Mouse (Mus musculus): ENCODE results near the gene Ak3. TPM values are rescaled to one million over a fixed set of nuclear protein-coding genes. Genes with fewer than 3 reads are reported as not detected.

Ak3 gene
- polyA plus RNA-seq (2015; fragmentation: Nextera tagmentation; extraction: Ambion mirVana), result 89.0 and 89.6 TPM in 2 replicates

DNA sequence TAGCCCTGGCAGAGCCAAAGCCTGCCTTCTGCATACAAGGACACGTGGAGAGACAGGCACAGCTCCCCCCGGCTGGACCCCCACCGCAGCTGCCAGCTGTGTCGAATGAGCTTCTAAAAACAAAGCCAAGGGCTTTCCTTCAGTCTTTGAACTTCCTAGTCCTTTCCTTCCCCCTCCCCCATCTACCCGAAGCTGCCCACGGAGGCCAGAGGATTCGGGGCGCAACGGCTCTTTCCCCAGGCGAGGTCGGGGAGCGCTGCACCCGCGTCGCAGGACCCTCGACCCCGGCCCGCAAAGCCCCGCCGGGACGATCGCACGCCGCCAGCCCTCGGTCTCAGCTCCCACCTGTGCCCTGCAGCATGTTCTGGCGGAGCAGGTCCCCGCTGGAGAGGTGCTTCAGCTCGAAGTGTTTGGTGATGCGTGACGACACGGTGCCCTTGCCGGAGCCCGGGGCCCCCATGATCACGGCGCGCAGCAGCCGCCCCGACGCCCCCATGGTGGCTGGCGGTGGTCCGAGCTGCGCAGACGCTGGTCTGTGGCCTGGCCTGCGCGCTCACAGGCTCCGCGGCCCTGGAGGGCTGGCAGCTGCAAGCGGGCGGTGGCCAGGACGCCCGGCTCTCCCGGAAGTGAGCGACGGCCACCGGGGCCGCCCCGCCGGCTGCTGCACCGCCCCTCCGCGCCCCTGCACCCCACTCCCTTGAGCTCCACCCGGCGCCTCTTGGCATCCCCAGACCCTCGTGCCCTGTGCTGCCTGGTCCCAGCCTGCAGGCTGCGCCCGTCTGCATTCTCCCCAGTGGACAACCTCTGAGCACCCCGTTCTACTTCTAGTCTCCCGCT is at the start of gene Ak3:
Ak3 (minus strand) TSS at position 628 of the 837 bp plus-strand sequence.
- H3K36me3 ChIP-seq, result 0 out of 2 replicates have a peak, but pooled peaks cover 3% of the 10 kb centered on the region
- peak within 1 kb of the TSS; percentile 93 for H3K9ac ChIP-seq
- WGBS, result under 1% methylated on average over 68 of the region's 68 CpGs
- H3K4me1 ChIP-seq, result peaks cover 18% of the 10 kb centered on the region
- no peaks in the 10 kb centered on the region for H3K9me3 ChIP-seq (replicated peaks)
- H3K4me2 ChIP-seq, result peak within 1 kb of the TSS; percentile 76
- H3K27me3 ChIP-seq, result no peaks in the 10 kb centered on the region
- peak; percentile 92 for ATAC-seq (replicated peaks; ENCODE audit: low FRiP score)
- H3K4me3 ChIP-seq (replicated peaks), result peak within 1 kb of the TSS; percentile 92
- H3K27ac ChIP-seq, result peak within 1 kb of the TSS; percentile 94

DNA sequence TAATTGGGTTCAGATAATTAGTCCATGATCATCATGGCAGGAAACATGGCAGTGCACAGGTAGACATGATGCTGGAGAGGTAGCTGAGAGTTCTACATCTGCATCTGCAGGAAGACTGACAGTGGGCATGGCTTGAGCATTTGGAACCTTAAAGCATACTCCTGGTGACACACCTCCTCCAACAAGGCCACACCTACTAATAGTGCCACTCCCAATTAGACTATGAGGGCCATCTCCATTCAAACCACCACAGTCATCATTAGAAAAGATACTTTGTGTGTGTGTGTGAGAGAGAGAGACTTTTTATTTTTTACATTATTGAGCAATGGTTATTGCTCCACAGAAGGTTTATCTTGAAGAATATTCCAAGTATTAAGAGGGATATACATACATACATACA is 44.4 kb upstream of the Ak3 start:
- H3K4me2 ChIP-seq, result no peak overlapping the region

DNA sequence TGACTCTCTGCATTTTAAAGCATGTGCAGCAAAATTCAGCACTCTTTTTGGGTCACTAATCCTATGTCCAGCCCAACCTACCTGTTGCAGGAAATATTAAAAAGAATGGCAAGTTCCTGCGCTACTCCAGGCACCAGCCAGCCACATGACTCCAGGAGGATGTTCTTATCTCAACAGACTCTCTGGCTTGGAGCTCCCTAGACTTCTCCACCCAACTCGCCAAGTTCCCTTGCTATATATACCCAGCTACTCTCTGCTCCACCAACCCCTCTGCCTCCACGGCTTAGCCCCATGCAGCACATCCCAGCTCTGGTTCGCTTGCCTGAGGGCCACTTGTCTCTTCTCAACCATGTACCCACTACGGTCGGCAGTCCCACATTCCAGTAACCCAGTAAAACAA is 40.9 kb upstream of the Ak3 start:
- Histone ChIP-seq H3K4me1 (no peaks in the 10 kb centered on the region), H3K27me3 (no peaks in the 10 kb centered on the region), H3K36me3 (no peaks in the 10 kb centered on the region), H3K4me2 (no peak overlapping the region), H3K4me3 (replicated peaks) (no peak overlapping the region), H3K27ac (no peak overlapping the region), H3K9ac (no peak overlapping the region), H3K9me3 (replicated peaks) (0 out of 2 replicates have a peak, but pooled peaks cover 5% of the 10 kb centered on the region)
- 75% methylated on average over 6 of the region's 6 CpGs for WGBS
- no peak for ATAC-seq (replicated peaks; ENCODE audit: low FRiP score)

More for the DNA sequence above, 44.4 kb upstream of the Ak3 start:
- H3K9me3 ChIP-seq (replicated peaks), result no peaks in the 10 kb centered on the region
- H3K36me3 ChIP-seq, result no peaks in the 10 kb centered on the region
- H3K4me1 ChIP-seq, result no peaks in the 10 kb centered on the region
- no peak overlapping the region for H3K27ac ChIP-seq
- no peak for ATAC-seq (replicated peaks; ENCODE audit: low FRiP score)
- H3K4me3 ChIP-seq (replicated peaks), result no peak overlapping the region
- no peaks in the 10 kb centered on the region for H3K27me3 ChIP-seq
- no peak overlapping the region for H3K9ac ChIP-seq

DNA sequence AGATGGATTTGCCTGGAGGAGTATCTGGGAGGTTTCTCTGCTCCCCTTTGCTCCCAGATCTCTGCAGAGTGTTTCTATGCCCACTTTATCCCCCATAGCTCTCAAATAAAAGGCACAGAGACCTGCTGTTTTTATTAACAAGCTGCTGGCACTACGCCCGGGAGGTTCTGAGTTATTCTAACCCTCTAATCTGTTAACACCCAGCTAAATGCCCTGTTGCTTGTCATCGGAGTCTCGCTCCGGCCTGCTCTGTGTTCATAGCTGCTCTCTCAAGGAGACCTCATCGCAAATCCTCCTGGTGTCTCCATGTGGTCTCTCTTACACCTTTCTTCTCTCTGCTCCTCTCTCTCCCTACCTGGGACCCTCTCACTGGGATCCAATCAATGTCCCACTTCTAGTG is 27.0 kb upstream of the Ak3 start:
- Histone ChIP-seq H3K36me3 (no peaks in the 10 kb centered on the region), H3K27ac (no peak overlapping the region), H3K4me1 (no peaks in the 10 kb centered on the region), H3K4me3 (replicated peaks) (no peak overlapping the region), H3K27me3 (no peaks in the 10 kb centered on the region), H3K9me3 (replicated peaks) (no peaks in the 10 kb centered on the region), H3K4me2 (no peak overlapping the region), H3K9ac (no peak overlapping the region)
- WGBS, result 50% methylated on average over 6 of the region's 6 CpGs
- ATAC-seq (replicated peaks; ENCODE audit: low FRiP score), result no peak

DNA sequence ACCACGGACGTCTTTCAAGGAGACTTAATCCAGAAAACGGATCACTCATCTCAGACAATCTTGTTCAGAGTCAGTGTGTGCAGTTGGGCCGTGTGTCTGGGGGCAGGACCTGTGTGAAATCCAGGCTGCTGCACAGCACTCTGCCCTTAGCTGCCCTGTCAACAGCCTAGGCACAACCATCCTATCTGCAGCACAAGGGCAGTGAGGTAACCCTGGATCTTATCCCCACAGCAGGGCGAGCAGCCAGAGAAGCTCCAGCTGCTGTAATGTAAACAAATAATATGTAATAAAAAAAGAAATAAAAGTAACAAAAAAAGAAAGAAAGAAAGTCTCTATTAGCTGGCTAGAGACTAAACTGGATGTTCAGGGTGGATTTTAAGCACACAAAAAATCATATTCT is 21.4 kb upstream of the Ak3 start:
- Histone ChIP-seq H3K27ac (no peak overlapping the region), H3K27me3 (no peaks in the 10 kb centered on the region), H3K4me3 (replicated peaks) (no peak overlapping the region), H3K36me3 (no peaks in the 10 kb centered on the region), H3K4me2 (no peak overlapping the region), H3K9me3 (replicated peaks) (no peaks in the 10 kb centered on the region), H3K4me1 (peaks cover 10% of the 10 kb centered on the region), H3K9ac (no peak overlapping the region)
- WGBS, result 54% methylated on average over 5 of the region's 5 CpGs
- no peak for ATAC-seq (replicated peaks; ENCODE audit: low FRiP score)

DNA sequence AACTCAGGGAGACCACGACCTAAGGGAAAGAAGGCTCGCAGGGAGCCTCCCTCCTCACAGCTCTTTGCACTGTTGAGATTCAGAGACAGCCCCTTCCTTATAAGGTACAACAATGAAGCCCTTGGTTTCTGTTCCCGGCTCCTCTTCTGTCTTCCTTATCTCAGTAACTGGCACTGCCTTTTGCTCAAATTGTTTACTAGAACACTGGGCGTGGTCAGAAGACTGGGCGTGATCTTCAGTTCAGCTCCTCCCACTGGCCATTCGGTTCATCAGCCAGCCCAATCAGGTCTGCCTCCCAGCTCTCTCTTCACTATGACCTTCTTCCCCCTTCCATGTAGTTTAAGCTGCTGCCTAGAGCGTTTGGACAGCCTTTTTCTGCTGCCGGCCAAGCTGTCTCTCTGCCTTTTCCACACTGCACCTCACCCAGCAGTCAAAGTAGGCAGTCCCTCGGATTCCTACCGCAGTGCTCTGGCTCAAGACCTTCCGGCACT is 19.3 kb upstream of the Ak3 start:
- 0 out of 2 replicates have a peak, but pooled peaks have one; percentile 66 for ATAC-seq (replicated peaks; ENCODE audit: low FRiP score)
- WGBS, result 18% methylated on average over 11 of the region's 11 CpGs
- Histone ChIP-seq H3K27ac (peak overlapping the region; percentile 45; the same call in 1 of the 2 replicates), H3K4me3 (replicated peaks) (peak overlapping the region; percentile 28), H3K9ac (no peak overlapping the region), H3K9me3 (replicated peaks) (no peaks in the 10 kb centered on the region), H3K4me1 (peaks cover 16% of the 10 kb centered on the region), H3K27me3 (no peaks in the 10 kb centered on the region), H3K4me2 (peak overlapping the region; percentile 46), H3K36me3 (no peaks in the 10 kb centered on the region)

DNA sequence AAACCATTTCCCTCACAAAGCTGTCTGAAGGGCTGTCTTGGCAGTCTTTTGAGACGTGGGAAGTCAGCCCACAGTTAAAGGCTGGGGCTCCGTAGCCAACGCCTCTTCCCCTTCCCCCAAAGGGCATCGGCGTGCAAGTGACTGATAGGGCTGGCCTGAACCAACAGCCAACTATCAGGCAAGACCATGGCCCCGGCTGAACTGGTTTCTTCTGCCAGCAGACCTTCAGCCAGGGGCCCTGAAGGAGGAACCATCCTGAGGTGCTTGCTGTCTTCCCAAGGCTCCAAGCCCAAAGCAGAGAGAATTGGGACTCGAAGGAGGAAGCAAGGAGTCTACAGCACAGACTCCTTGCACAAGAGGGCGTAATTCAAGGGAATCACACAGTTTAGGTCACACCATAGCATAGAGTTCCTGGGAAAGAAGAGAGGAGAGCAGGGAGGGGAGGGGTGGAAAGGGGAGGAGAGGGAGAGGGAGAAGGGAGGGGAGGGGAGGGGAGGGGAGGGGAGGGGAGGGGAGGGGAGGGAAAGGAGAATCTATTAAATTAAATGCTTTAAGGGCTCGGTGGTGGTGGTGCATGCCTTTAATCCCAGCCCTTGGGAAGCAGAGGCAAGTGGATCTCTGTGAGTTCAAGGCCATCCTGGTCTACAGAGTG is 16.8 kb upstream of the Ak3 start:
- H3K4me1 ChIP-seq, result peaks cover 26% of the 10 kb centered on the region
- H3K36me3 ChIP-seq, result no peaks in the 10 kb centered on the region
- no peaks in the 10 kb centered on the region for H3K9me3 ChIP-seq (replicated peaks)
- peak; percentile 70 for ATAC-seq (replicated peaks; ENCODE audit: low FRiP score)
- peak overlapping the region; percentile 17; the same call in 1 of the 2 replicates for H3K4me3 ChIP-seq (replicated peaks)
- 0 out of 2 replicates have a peak overlapping the region, but pooled peaks have one; percentile 18 for H3K27ac ChIP-seq
- H3K27me3 ChIP-seq, result no peaks in the 10 kb centered on the region
- H3K4me2 ChIP-seq, result peak overlapping the region; percentile 60; the same call in 1 of the 2 replicates
- 55% methylated on average over 9 of the region's 9 CpGs for WGBS
- H3K9ac ChIP-seq, result no peak overlapping the region

DNA sequence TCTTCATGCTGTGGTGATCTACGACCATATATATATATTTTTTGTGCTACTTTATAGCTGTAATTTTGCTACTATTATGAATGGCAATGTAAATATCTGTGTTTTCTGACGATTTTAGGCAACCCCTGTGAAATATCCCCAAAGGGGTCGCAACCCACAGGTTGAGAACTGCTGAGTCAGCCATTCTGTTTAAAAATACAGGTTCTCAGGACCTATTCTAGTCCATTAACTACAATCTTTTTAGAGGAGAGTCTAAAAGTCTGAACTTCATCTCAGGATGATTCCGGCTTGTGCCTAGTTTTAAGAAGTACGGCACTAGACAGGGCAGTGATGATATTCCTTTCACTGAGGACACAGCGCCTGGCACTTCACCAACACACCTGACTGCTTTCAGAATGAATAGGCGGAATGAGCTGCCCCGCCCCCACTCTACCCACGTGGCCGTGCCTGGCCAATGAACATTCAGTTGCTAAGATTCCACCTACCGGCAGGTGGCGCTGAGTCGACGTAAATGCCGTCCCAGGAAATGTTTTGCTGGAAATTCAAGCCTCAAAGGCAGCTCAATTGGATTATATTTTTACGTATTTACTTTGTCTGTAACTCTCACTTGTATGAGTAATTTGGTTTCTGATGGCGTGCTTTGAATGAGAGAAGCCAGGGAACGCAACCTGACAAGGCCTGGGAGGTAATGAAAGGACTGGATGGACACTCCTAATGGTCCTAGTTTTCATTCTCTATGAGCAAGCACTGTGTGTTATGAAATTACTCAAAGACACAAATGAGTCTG is 16.0 kb upstream of the Ak3 start:
- H3K4me2 ChIP-seq, result peak overlapping the region; percentile 60
- H3K4me3 ChIP-seq (replicated peaks), result peak overlapping the region; percentile 21
- no peaks in the 10 kb centered on the region for H3K27me3 ChIP-seq
- WGBS, result 15% methylated on average over 18 of the region's 18 CpGs
- no peaks in the 10 kb centered on the region for H3K36me3 ChIP-seq
- H3K4me1 ChIP-seq, result peaks cover 26% of the 10 kb centered on the region
- H3K9ac ChIP-seq, result no peak overlapping the region
- ATAC-seq (replicated peaks; ENCODE audit: low FRiP score), result peak; percentile 75
- no peaks in the 10 kb centered on the region for H3K9me3 ChIP-seq (replicated peaks)
- 0 out of 2 replicates have a peak overlapping the region, but pooled peaks have one; percentile 18 for H3K27ac ChIP-seq

DNA sequence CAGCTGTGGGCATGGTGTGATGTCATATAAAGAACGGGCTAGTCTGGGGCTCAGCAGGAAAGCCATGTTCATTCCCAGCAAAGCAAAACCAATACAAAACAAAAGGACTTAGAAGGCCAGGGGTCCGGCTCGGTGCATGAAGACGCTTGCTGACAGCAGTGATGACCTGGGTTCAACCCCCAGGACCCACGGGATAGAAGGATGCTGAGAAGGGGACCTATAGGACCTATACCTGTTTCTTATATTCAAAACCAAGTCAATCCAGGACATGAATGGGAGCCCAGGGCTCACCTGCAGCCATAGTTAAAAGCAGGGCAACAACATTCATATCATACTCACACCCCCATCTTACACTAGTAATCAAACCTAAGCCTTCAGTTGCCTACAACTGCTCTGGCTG is 15.2 kb upstream of the Ak3 start:
- no peak overlapping the region for H3K4me3 ChIP-seq (replicated peaks)
- no peak for ATAC-seq (replicated peaks; ENCODE audit: low FRiP score)
- no peak overlapping the region for H3K4me2 ChIP-seq
- WGBS, result 91% methylated on average over 5 of the region's 5 CpGs
- no peaks in the 10 kb centered on the region for H3K9me3 ChIP-seq (replicated peaks)
- no peak overlapping the region for H3K27ac ChIP-seq
- no peaks in the 10 kb centered on the region for H3K27me3 ChIP-seq
- no peaks in the 10 kb centered on the region for H3K36me3 ChIP-seq
- peaks cover 26% of the 10 kb centered on the region for H3K4me1 ChIP-seq
- no peak overlapping the region for H3K9ac ChIP-seq

DNA sequence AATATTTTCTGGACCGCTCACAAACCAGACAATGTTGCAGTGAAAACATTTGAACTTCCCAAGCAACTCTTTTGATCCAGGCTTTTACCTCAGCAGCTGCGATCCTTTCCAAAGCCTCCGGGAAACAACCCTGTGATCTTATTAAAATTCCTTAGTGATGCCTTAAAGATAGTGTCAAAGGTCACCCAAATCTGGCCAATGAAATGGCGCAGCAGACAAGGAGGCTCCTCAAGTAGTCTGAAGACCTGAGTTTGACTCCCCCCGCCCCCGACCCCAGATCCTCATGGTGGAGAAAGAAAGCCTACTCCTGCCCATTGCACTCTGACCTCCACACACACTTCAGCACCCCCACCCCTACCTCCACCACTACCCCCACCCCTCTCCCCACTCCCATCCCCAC is 12.5 kb upstream of the Ak3 start:
- no peaks in the 10 kb centered on the region for H3K27me3 ChIP-seq
- ATAC-seq (replicated peaks; ENCODE audit: low FRiP score), result no peak
- 28% methylated on average over 6 of the region's 6 CpGs for WGBS
- H3K4me3 ChIP-seq (replicated peaks), result no peak overlapping the region
- no peaks in the 10 kb centered on the region for H3K36me3 ChIP-seq
- H3K9me3 ChIP-seq (replicated peaks), result no peaks in the 10 kb centered on the region
- no peak overlapping the region for H3K27ac ChIP-seq
- peak overlapping the region; percentile 9; the same call in 1 of the 2 replicates for H3K4me2 ChIP-seq
- no peak overlapping the region for H3K9ac ChIP-seq
- H3K4me1 ChIP-seq, result peaks cover 19% of the 10 kb centered on the region; the same call in 1 of the 2 replicates

DNA sequence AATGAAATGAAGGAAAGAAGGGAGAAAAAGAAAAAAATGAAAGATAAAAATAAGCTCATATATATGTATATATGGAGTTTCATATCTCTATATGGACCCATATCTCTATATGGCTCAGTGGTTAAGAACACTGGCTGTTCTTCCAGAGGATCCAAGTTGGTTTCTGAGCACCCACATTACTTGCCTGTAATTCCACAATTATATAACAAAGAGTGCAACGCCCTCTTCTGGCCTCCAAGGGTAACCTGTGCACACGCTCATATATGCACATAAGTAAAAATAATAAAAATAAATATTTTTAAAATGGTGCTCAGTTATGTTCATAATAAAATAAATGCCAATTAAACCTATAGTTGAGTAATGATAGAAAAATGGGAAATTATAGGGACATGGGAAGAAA is 11.9 kb upstream of the Ak3 start:
- H3K27ac ChIP-seq, result no peak overlapping the region

More for the DNA sequence above, 11.9 kb upstream of the Ak3 start:
- Histone ChIP-seq H3K9ac (no peak overlapping the region), H3K9me3 (replicated peaks) (no peaks in the 10 kb centered on the region), H3K4me3 (replicated peaks) (no peak overlapping the region), H3K27me3 (no peaks in the 10 kb centered on the region), H3K4me2 (no peak overlapping the region), H3K36me3 (no peaks in the 10 kb centered on the region), H3K4me1 (peaks cover 19% of the 10 kb centered on the region; the same call in 1 of the 2 replicates)
- ATAC-seq (replicated peaks; ENCODE audit: low FRiP score), result no peak
- WGBS, result 89% methylated on average over 2 of the region's 2 CpGs

All from kidney, embryonic 15.5 days (tissue).